Mouse (Mus musculus): ENCODE data around the gene Slc3a2. TPM values are rescaled to one million over a fixed set of nuclear protein-coding genes. Genes with fewer than 3 reads are reported as not detected.

The Slc3a2 gene
- total and polyA plus RNA-seq, 3 experiments: 269 to 478 (median 284) TPM

GRCm38 (mm10) chr19:8705026-8705708 is 18.0 kb downstream of the Slc3a2 start:
- Histone ChIP-seq H3K36me3 (replicated peaks in 1 of 2; ENCODE audit: control insufficient read depth in 1 of 2, insufficient read depth in 1 of 2, low read length in 1 of 2) (peaks cover 37 to 46% of the 10 kb centered on the region in 2 experiments), H3K4me3 (replicated peaks in 1 of 3; ENCODE audit: low read depth in 2 of 3, low read length in 2 of 3, poor library complexity in 1 of 3) (no peak overlapping the region), H3K9me3 (replicated peaks; ENCODE audit: low read length) (no peaks in the 10 kb centered on the region), H3K27ac (ENCODE audit: insufficient read depth, low read depth) (no peak overlapping the region), H3K79me2 (replicated peaks; ENCODE audit: control insufficient read depth, extremely low read depth, insufficient read depth, poor library complexity, severe bottlenecking) (peaks cover 7% of the 10 kb centered on the region), H3K27me3 (replicated peaks) (no peaks in the 10 kb centered on the region), H3K4me2 (ENCODE audit: insufficient read depth, low read depth, poor library complexity, severe bottlenecking) (no peak overlapping the region), H3K9ac (ENCODE audit: insufficient read depth, low read depth) (no peak overlapping the region), H3K4me1 (ENCODE audit: control insufficient read depth in 1 of 2, insufficient read depth in 2 of 2) (peaks cover 0 to 18% of the 10 kb centered on the region in 2 experiments; a peak in 2 of 4 replicates)
- in situ Hi-C loops (cut with MboI; ENCODE audit: low pct_ligation_motif_present, low pct_unique_long_range_greater_than_20kb, low sequenced_read_pairs) (no loop called here), dilution Hi-C loops (cut with MboI; ENCODE audit: extremely low pct_ligation_motif_present, extremely low pct_unique_long_range_greater_than_20kb, low sequenced_read_pairs) (no loop called here)
- no peak for DNase-seq (ENCODE audit: extremely low read depth)
- TF ChIP-seq PAX5 (IDR thresholded peaks at IDR 0.05; ENCODE audit: low read length): no peak
- TF ChIP-seq POLR2AphosphoS2 (IDR thresholded peaks at IDR 0.05; ENCODE audit: low read depth, low read length): peak; percentile 47
- TF ChIP-seq ZNF384 (IDR thresholded peaks at IDR 0.05; ENCODE audit: low read depth, low read length): no peak
- TF ChIP-seq POLR2A (IDR thresholded peaks at IDR 0.05; ENCODE audit: low read depth, low read length): peak; percentile 45

DNA sequence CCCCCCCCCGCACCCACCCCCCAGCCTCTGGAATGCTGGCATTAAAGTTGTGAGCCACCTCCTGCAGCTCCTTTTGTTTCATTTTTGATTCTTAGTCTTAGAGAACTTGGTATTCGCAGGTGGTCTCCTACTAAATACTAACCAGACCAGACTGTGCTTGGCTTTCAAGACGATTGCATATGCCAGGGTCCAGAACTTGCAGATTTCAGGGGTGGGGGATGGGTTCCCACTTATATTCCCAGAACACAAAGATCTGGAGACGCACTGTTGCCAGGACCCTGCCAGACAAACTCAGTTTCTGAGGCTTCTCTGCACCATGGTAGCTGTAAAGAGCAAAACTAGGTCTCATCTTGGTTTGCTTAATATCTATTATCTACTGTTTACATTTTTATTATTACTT is 19.6 kb downstream of the Slc3a2 start:
- Histone ChIP-seq H3K79me2 (replicated peaks; ENCODE audit: control insufficient read depth, extremely low read depth, insufficient read depth, poor library complexity, severe bottlenecking) (no peaks in the 10 kb centered on the region), H3K36me3 (replicated peaks in 1 of 2; ENCODE audit: control insufficient read depth in 1 of 2, insufficient read depth in 1 of 2, low read length in 1 of 2) (peaks cover 21 to 30% of the 10 kb centered on the region in 2 experiments), H3K27ac (ENCODE audit: insufficient read depth, low read depth) (no peak overlapping the region), H3K4me1 (ENCODE audit: control insufficient read depth in 1 of 2, insufficient read depth in 2 of 2) (peaks cover 0 to 2% of the 10 kb centered on the region in 2 experiments; a peak in 1 of 4 replicates), H3K9me3 (replicated peaks; ENCODE audit: low read length) (no peaks in the 10 kb centered on the region), H3K27me3 (replicated peaks) (no peaks in the 10 kb centered on the region), H3K9ac (ENCODE audit: insufficient read depth, low read depth) (no peak overlapping the region), H3K4me2 (ENCODE audit: insufficient read depth, low read depth, poor library complexity, severe bottlenecking) (no peak overlapping the region), H3K4me3 (replicated peaks in 1 of 3; ENCODE audit: low read depth in 2 of 3, low read length in 2 of 3, poor library complexity in 1 of 3) (no peak overlapping the region)
- DNase-seq (ENCODE audit: extremely low read depth): no peak
- dilution Hi-C loops (cut with MboI; ENCODE audit: extremely low pct_ligation_motif_present, extremely low pct_unique_long_range_greater_than_20kb, low sequenced_read_pairs) (no loop called here), in situ Hi-C loops (cut with MboI; ENCODE audit: low pct_ligation_motif_present, low pct_unique_long_range_greater_than_20kb, low sequenced_read_pairs) (no loop called here)
- TF ChIP-seq ETS1 (conservative IDR thresholded peaks at IDR 0.05; ENCODE audit: low read depth, low read length) (no peak), CTCF (conservative IDR thresholded peaks at IDR 0.05 in 1 of 2, IDR thresholded peaks at IDR 0.05 in 1 of 2; ENCODE audit: low read depth in 2 of 2, low read length in 2 of 2) (no peak), POLR2A (IDR thresholded peaks at IDR 0.05; ENCODE audit: low read depth, low read length) (no peak), ZNF384 (IDR thresholded peaks at IDR 0.05; ENCODE audit: low read depth, low read length) (no peak), GABPA (IDR thresholded peaks at IDR 0.05; ENCODE audit: insufficient replicate concordance, low read depth, low read length) (no peak), ZC3H11A (IDR thresholded peaks at IDR 0.05; ENCODE audit: low read depth, low read length) (no peak), MAZ (IDR thresholded peaks at IDR 0.05; ENCODE audit: low read depth, low read length) (no peak), USF2 (conservative IDR thresholded peaks at IDR 0.05; ENCODE audit: low read depth, low read length) (no peak), NELFE (IDR thresholded peaks at IDR 0.05; ENCODE audit: low read depth, low read length) (no peak), POLR2AphosphoS2 (IDR thresholded peaks at IDR 0.05; ENCODE audit: low read depth, low read length) (no peak), ZMIZ1 (IDR thresholded peaks at IDR 0.05; ENCODE audit: low read depth, low read length) (no peak), EP300 (IDR thresholded peaks at IDR 0.05; ENCODE audit: low read length) (no peak), USF1 (IDR thresholded peaks at IDR 0.05; ENCODE audit: low read depth, low read length) (no peak)

Measured in CH12.LX (cell line).